Mouse (Mus musculus) embryonic facial prominence, embryonic 12.5 days (tissue): Measurements from ENCODE around the gene Mkrn2. TPM values are rescaled to one million over a fixed set of nuclear protein-coding genes. Genes with fewer than 3 reads are reported as not detected.
"Not testable (repeated sequence)": the region's sequence is repeated elsewhere in the genome, so short reads cannot be mapped to it uniquely, and the experiment has no call there.

ENCODE experiments used
- ATAC-seq: fragments of 200-750 bp; cut with Nextera tagmentation; 2 replicates; pipeline ENCODE4 v1.8.0; 2017; ENCODE audit not compliant: insufficient number of reproducible peaks, insufficient read depth, low FRiP score, low TSS enrichment
- H3K27ac ChIP-seq: fragments of 300-500 bp; sonication (generic); 2 replicates; pipeline ENCODE4 v1.5.1; 2016; ENCODE audit warnings: mild to moderate bottlenecking
- H3K27me3 ChIP-seq: fragments of 300-500 bp; sonication (generic); 2 replicates; pipeline ENCODE4 v1.6.1; 2016; ENCODE audit warnings: mild to moderate bottlenecking, moderate library complexity
- H3K36me3 ChIP-seq: fragments of 300-500 bp; sonication (generic); 2 replicates; pipeline ENCODE4 v1.6.1; 2016; ENCODE audit warnings: mild to moderate bottlenecking
- H3K4me1 ChIP-seq: fragments of 300-500 bp; sonication (generic); 2 replicates; pipeline ENCODE4 v1.6.1; 2016
- H3K4me2 ChIP-seq: fragments of 300-500 bp; sonication (generic); replicated peaks from 2 replicates; pipeline ENCODE4 v1.6.1; 2016; ENCODE audit warnings: mild to moderate bottlenecking, moderate library complexity
- H3K4me3 ChIP-seq: fragments of 300-500 bp; sonication (generic); 2 replicates; pipeline ENCODE4 v1.5.1; 2016; ENCODE audit warnings: mild to moderate bottlenecking
- H3K9ac ChIP-seq: fragments of 300-500 bp; sonication (generic); 2 replicates; pipeline ENCODE4 v1.6.1; 2016; ENCODE audit warnings: mild to moderate bottlenecking, moderate library complexity
- H3K9me3 ChIP-seq: fragments of 300-500 bp; sonication (generic); 2 replicates; pipeline ENCODE4 v1.6.1; 2016; ENCODE audit warnings: mild to moderate bottlenecking, moderate library complexity
- WGBS: fragments of 180-500 bp; shearing (Covaris S2); methylation state at CpG from one replicate; pipeline ENCODE4 v1.1.7; 2016; 5-methylcytosine and 5-hydroxymethylcytosine counted together
- polyA plus RNA-seq: library from polyadenylated mRNA; unstranded; fragments of >200 nt; fragmentation: Nextera tagmentation; extraction: Ambion mirVana; gene quantifications from 2 replicates; pipeline ENCODE4 v1.2.1, GENCODE M21; 2016

Gene Mkrn2
- polyA plus RNA-seq, 1 experiment from 2014 or later: 27.3 TPM

DNA sequence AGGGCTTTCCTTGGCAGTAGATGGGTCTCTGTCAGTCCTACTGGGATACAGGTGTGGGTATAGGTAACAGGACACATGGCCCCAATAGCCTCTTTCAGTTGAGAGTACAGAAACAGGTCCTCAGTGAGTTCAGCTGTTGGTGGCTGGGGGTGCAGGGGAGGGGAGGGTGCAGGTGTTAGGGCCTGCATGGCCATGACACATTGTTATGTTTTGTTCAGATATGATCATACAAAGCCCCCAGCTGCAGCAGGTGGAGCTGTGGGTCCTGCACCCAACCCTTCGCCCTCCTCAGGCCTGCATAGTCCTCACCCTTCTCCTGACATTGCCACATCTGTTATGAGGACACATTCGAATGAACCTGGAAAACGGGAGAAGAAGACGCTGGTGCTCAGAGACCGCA, 8.6 kb downstream of the Mkrn2 start:
- ATAC-seq: no peak
- Histone ChIP-seq H3K9ac (no peak overlapping the region), H3K27ac (no peak overlapping the region), H3K36me3 (peaks cover 56% of the 10 kb centered on the region), H3K27me3 (no peaks in the 10 kb centered on the region), H3K4me1 (no peaks in the 10 kb centered on the region), H3K9me3 (no peaks in the 10 kb centered on the region), H3K4me2 (no peak overlapping the region), H3K4me3 (no peak overlapping the region)
- 91% methylated on average over 5 of the region's 5 CpGs for WGBS

DNA sequence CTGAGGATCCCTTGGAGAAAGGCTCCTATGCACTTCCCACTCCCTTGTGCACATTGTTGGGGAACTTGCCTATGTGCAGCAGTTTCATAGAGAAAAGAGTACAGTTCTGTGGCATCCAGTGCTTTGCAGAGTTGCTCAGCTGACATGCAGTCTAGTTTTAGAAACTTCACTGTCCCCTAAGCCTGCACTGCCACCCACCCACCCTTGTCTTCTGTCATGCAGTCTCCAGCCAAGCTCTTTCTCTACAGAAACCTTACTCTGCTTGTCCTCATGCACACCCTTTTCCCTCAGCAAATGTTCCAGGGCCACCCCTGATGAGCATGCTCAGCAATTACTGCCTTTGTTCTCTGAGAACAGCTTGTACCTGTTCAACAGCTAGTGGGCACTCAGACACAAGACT, 12.1 kb downstream of the Mkrn2 start:
- Histone ChIP-seq H3K27ac (no peak overlapping the region), H3K9ac (no peak overlapping the region), H3K4me2 (no peak overlapping the region), H3K4me3 (no peak overlapping the region), H3K9me3 (no peaks in the 10 kb centered on the region), H3K36me3 (peaks cover 85% of the 10 kb centered on the region), H3K27me3 (no peaks in the 10 kb centered on the region), H3K4me1 (no peaks in the 10 kb centered on the region)
- no peak for ATAC-seq

DNA sequence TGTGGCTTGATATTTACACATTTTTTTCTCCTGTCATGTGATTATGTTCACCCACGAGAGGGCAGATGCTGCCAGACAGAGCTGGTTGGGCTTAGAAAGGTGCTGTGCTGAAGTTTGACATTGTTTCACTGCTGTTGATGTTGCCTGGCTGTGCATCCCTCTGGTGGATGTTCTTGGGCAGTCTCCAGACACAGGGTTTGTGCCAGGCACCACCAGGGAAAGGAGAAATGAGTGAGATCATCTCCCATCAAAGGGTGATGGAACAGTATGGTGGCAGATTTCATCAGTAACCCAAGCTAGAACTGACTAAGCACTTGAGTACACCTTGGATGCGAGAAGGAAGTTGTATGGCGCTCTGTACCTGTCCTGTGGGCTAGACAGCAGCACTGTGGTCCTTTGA, 14.3 kb downstream of the Mkrn2 start:
- Histone ChIP-seq H3K4me2 (no peak overlapping the region), H3K9me3 (no peaks in the 10 kb centered on the region), H3K36me3 (peaks cover 94% of the 10 kb centered on the region), H3K9ac (no peak overlapping the region), H3K4me3 (no peak overlapping the region), H3K27ac (no peak overlapping the region), H3K27me3 (no peaks in the 10 kb centered on the region), H3K4me1 (no peaks in the 10 kb centered on the region)
- WGBS: 85% methylated on average over 3 of the region's 3 CpGs
- no peak for ATAC-seq

DNA sequence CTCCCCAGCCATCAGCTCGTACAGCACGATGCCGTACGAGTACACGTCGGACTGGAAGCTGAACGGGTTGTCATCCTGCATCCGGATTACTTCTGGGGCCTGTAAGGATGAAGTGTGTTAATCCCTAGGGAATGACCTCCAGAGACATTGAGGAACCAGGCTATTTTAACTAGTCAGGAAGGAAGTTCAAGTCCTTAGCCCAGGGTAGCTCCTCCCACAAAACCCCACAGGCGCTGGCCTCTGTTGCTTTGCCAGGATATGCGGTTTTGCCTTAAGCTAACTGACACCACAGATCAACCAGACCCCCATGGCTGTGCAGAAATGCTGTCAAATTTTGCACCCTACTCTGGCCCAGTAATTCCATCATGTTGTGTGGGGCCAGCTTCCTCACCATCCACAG, 18.1 kb downstream of the Mkrn2 start:
- Histone ChIP-seq H3K9me3 (no peaks in the 10 kb centered on the region), H3K4me1 (no peaks in the 10 kb centered on the region), H3K36me3 (peaks cover 96% of the 10 kb centered on the region), H3K27ac (no peak overlapping the region), H3K27me3 (no peaks in the 10 kb centered on the region), H3K4me3 (no peak overlapping the region), H3K9ac (no peak overlapping the region), H3K4me2 (no peak overlapping the region)
- WGBS: 87% methylated on average over 10 of the region's 10 CpGs
- ATAC-seq: no peak

DNA sequence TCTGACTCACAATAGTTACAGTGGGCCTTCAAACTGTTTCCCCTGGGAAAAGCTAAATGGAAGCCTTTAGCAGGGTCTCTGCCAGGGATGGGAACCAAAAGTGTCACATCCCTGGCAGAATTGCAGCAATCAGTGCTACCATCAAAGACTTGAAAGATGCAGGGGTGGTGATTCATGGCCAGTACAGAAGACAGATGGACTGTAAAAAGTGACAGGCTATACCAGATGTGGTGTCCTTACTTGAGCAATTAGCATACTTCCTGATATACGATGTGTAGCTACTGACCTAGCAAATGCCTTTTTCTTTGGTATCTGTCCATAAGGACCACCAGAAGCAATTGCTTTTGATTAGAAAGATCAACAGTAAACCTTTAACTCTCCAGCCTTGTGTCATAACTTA, 19.2 kb downstream of the Mkrn2 start:
- ATAC-seq: no peak
- no peaks in the 10 kb centered on the region for H3K9me3 ChIP-seq
- H3K9ac ChIP-seq: no peak overlapping the region
- H3K27ac ChIP-seq: no peak overlapping the region
- no peak overlapping the region for H3K4me2 ChIP-seq
- no peak overlapping the region for H3K4me3 ChIP-seq
- no peaks in the 10 kb centered on the region for H3K27me3 ChIP-seq
- H3K4me1 ChIP-seq: no peaks in the 10 kb centered on the region
- WGBS: 69% methylated on average over 1 of the region's 1 CpGs
- peaks cover 98% of the 10 kb centered on the region for H3K36me3 ChIP-seq

DNA sequence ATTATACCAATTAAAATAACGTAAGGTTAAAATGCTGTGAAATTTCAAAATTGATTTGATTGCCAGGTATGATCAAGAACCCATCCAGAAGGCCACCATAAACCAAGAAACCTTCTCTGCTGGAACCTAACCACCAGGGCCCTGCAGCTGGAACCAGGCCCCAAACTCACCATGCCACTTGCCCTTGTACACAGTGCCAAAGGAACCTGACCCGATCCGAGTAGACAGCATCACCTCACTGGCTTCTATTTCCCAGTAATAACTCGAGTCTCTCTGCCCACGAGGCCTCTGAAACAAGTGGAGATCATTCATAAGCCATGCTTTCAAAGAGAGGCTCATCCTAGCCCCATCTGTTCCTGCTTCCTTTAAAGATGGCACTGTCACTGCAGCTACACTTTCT, 24.4 kb downstream of the Mkrn2 start:
- no peaks in the 10 kb centered on the region for H3K4me1 ChIP-seq
- no peak overlapping the region for H3K4me2 ChIP-seq
- H3K36me3 ChIP-seq: peaks cover 86% of the 10 kb centered on the region
- no peaks in the 10 kb centered on the region for H3K27me3 ChIP-seq
- H3K9me3 ChIP-seq: no peaks in the 10 kb centered on the region
- no peak overlapping the region for H3K4me3 ChIP-seq
- WGBS: 89% methylated on average over 5 of the region's 5 CpGs
- no peak for ATAC-seq
- H3K27ac ChIP-seq: no peak overlapping the region
- no peak overlapping the region for H3K9ac ChIP-seq

DNA sequence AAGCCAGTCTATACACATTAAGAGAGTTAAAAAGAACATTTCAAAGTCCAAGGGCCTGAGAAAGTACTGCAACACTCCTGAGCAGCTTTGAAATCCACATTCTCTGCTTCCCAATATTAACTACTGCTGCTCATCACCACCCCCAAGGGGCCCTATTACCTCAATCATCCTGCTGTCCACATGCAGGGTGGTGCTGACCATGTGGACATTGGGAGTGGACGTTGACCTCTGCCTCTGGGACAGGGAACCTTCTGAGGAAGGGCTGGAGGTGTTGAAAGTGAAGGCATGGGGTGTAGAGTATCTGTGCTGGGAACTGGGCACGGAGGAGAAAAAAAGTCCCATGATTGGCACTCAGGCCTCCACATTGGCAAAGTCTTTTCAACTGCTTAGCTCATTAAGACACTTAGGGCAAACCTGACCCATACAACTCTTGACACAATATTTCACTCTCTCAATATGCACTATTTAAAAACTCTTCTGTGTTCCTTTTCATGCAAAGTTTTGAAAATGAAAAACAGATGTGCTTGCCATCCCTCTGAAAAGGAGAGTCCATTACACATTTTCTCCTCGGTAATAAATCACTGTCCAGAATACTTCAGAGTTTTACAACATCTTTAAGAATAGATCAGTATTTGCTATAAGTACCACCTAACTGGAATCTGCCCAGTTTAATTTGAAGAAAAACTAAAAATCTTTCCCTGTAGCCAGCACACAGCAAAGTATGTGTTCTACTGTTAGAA, 29.5 kb downstream of the Mkrn2 start:
- no peak overlapping the region for H3K27ac ChIP-seq
- no peak overlapping the region for H3K9ac ChIP-seq
- ATAC-seq: no peak
- 62% methylated on average over 3 of the region's 3 CpGs for WGBS
- no peak overlapping the region for H3K4me2 ChIP-seq
- no peaks in the 10 kb centered on the region for H3K4me1 ChIP-seq
- no peaks in the 10 kb centered on the region for H3K27me3 ChIP-seq
- no peaks in the 10 kb centered on the region for H3K9me3 ChIP-seq
- H3K4me3 ChIP-seq: no peak overlapping the region
- H3K36me3 ChIP-seq: peaks cover 69% of the 10 kb centered on the region

DNA sequence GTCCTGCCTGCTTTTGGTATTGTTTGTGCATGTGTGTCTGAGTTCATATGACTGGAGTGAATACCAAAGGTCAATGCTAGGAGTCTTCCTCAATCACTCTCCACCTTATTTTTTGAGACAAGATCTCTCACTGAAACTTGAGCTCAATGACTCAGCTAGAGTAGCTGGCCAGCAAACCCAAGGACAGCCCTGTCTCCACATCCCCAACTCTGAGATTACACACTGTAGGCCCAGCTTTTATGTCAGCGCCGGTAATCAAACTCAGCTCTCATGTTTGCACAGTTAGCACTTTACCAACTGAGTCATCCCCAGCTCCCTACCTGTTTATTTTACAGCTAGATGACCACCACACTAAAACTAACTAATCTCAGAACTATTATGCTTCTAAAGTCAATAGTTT, 32.3 kb downstream of the Mkrn2 start:
- no peak overlapping the region for H3K27ac ChIP-seq
- no peak overlapping the region for H3K9ac ChIP-seq
- H3K27me3 ChIP-seq: no peaks in the 10 kb centered on the region
- H3K36me3 ChIP-seq: peaks cover 63% of the 10 kb centered on the region
- no peak overlapping the region for H3K4me3 ChIP-seq
- WGBS: 95% methylated on average over 2 of the region's 2 CpGs
- no peaks in the 10 kb centered on the region for H3K9me3 ChIP-seq
- no peak for ATAC-seq
- no peaks in the 10 kb centered on the region for H3K4me1 ChIP-seq
- no peak overlapping the region for H3K4me2 ChIP-seq

DNA sequence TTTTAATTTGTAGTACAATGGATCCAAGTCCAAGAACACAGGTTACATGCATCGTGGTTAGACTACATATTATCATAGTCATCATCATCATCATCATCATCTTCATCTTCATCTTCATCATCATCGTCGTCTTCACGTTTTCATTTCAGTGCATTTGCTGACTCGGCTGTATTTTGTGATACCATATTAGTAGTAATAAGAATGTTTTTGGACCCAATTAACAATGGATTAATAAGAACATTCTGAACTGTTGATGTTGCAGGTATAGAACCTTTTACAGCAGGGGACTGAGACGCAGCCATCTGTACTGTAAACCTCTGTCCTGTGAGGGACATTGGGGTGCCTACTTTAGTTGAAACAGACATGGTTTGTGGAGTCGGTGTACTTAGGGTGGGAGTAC, 36.5 kb downstream of the Mkrn2 start:
- H3K27ac ChIP-seq, H3K9me3 ChIP-seq, H3K9ac ChIP-seq, H3K27me3 ChIP-seq, ATAC-seq, H3K4me2 ChIP-seq, H3K4me3 ChIP-seq, H3K4me1 ChIP-seq: not testable (repeated sequence)
- peaks cover 62% of the 10 kb centered on the region for H3K36me3 ChIP-seq
- WGBS: 95% methylated on average over 7 of the region's 7 CpGs

DNA sequence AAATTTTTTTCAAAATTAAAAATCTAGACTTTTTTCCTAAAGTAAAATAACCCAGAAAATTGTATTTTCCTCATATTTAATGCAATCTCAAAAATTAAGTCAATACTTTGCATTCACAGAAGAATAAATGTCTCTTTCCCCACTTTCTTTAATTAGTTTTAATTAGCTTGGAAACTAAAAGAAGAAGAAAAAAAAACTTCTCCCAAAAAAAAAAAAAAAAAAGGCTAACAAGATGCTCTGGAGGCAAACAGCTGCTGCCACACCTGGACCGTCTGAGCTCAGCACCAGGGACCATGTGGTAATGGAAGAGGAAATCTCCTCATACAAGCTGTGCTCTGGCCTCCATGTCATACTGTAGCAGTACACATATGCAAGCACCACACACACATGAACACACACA, 41.6 kb downstream of the Mkrn2 start:
- Histone ChIP-seq H3K4me1 (no peaks in the 10 kb centered on the region), H3K9me3 (no peaks in the 10 kb centered on the region), H3K27ac (no peak overlapping the region), H3K4me3 (no peak overlapping the region), H3K36me3 (peaks cover 25% of the 10 kb centered on the region), H3K27me3 (no peaks in the 10 kb centered on the region), H3K9ac (no peak overlapping the region), H3K4me2 (no peak overlapping the region)
- 40% methylated on average over 1 of the region's 1 CpGs for WGBS
- no peak for ATAC-seq

DNA sequence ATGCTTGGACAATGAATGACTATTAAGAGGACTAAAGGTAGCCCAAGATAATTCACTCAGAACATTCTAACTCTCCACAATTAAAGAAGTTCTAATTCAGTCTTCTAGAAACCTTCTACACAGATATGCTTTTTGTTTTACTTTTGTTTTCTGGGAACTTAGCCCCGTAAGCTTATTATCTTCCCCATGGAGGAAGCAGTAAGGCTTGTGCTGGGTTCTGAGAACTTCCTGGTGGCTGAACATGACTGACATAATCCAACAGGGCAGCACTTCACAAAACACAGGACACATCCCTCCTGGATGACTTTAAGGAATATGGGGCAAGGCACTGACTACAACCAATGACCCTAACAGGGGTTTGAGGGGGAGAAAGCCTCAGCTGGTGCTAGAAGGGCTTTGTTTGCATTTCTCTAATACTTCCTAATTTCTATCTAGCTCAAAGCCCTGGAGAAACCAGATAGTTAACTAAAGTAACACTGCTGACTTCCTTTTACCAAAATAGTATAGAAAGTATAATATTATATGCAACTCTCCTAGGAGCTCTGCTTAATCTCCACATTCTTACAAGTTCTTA, 48.2 kb downstream of the Mkrn2 start:
- H3K4me2 ChIP-seq: no peak overlapping the region
- WGBS: 74% methylated on average over 1 of the region's 1 CpGs
- no peaks in the 10 kb centered on the region for H3K9me3 ChIP-seq
- H3K4me3 ChIP-seq: no peak overlapping the region
- no peak for ATAC-seq
- no peaks in the 10 kb centered on the region for H3K36me3 ChIP-seq
- peaks cover 22% of the 10 kb centered on the region for H3K4me1 ChIP-seq
- no peaks in the 10 kb centered on the region for H3K27me3 ChIP-seq
- no peak overlapping the region for H3K9ac ChIP-seq
- H3K27ac ChIP-seq: no peak overlapping the region

DNA sequence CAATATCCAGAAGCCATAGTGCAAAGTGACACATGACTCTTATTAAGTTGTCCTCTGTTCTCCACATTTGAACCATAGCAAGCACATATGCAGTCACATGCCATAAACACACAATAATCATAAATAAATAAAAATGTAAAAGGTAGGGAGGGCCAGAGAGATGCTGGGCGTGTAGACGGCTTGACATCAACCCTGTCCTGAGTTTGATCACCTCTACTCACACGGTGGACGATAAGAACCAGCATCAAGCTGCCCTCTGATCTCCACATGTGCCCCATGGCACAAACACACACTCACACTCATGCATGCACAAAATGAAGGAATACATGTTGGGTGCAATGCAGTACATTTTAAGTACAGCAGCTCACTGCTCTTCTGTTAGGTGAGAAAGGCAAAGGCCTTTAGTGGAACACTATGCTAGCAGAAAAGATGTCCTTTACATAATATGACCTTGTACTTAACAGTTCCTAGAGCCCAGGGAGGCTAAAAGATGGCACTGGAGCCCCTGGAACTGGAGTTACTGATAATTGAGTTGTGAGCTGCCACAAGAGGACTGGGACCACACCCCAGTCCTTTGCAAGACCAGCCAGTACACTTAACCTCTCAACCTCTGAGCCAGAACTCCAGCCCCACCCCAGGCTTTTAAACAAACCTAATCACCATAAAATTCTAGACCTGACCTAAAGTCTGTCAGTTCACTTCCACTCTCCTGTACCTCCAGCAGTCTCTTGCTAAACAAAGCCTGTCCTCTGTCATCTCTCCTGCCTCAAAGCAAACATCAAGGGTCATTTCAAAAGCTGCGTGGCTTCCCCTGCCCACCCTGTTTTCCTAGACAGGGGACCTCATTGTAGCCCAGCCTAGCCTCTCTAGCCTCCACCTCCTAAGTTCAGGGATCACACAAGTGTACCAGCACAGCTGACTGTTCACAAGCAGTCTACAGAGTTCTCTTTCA, 49.0 kb downstream of the Mkrn2 start:
- no peak overlapping the region for H3K9ac ChIP-seq
- 45% methylated on average over 5 of the region's 5 CpGs for WGBS
- no peaks in the 10 kb centered on the region for H3K36me3 ChIP-seq
- H3K4me3 ChIP-seq: no peak overlapping the region
- no peaks in the 10 kb centered on the region for H3K27me3 ChIP-seq
- H3K27ac ChIP-seq: 0 out of 2 replicates have a peak overlapping the region, but pooled peaks have one; percentile 6
- H3K4me2 ChIP-seq: no peak overlapping the region
- ATAC-seq: no peak
- peaks cover 22% of the 10 kb centered on the region for H3K4me1 ChIP-seq
- H3K9me3 ChIP-seq: no peaks in the 10 kb centered on the region
